Mouse (Mus musculus): ENCODE results near the gene Lsm8. TPM values are rescaled to one million over a fixed set of nuclear protein-coding genes. Genes with fewer than 3 reads are reported as not detected.
A peak's percentile ranks its signal among the peaks of the same experiment; 100 is the strongest.
"Not testable (repeated sequence)": the region's sequence is repeated elsewhere in the genome, so short reads cannot be mapped to it uniquely, and the experiment has no call there.

The Lsm8 gene
- polyA plus RNA-seq (2015; fragmentation: Nextera tagmentation; extraction: Ambion mirVana): 142 and 154 TPM in 2 replicates

DNA sequence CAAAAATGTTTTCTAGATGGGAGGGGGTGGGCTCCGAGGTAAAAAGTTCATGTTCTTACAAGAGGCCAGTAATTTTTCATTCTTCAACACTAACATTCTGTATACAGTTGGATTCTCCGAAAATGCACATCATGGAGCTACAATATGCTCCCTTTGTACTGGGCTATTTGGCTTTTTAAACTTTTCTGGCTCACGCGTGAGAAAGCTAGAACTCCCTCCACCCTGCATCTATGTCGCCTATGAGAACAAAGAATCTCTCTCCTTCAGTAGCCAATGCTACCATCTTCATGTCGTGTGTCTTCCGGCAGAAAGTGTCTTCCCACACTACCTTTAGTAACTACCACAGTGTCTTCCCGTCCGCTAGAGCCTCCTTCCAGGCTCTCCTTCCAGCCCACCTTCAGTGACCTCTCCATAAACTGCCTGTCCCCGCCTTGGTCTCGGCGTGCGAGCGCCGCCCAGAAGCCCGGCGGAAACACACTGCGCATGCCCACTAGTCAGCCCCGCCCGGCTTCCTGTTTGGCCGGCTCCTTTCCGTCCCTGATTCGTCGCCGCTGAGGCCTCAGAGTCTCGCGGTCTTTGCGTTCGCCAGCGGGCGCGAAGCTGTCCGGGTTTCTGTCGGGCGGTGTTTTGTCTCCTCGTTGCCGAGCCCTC is at the start of gene Lsm8:
TSS of gene Lsm8 (plus strand) at position 529 of the 651 bp plus-strand sequence.
- peak within 1 kb of the TSS; percentile 89 for H3K27ac ChIP-seq (replicated peaks)
- H3K36me3 ChIP-seq: peaks cover 16% of the 10 kb centered on the region
- H3K4me3 ChIP-seq (replicated peaks): peak within 1 kb of the TSS; percentile 86
- peak within 1 kb of the TSS; percentile 97 for H3K9ac ChIP-seq
- no peaks in the 10 kb centered on the region for H3K27me3 ChIP-seq
- no peaks in the 10 kb centered on the region for H3K9me3 ChIP-seq (replicated peaks)
- H3K4me1 ChIP-seq: peaks cover 10% of the 10 kb centered on the region
- H3K4me2 ChIP-seq (replicated peaks): peak within 1 kb of the TSS; percentile 47
- peak; percentile 100 for ATAC-seq (ENCODE audit: insufficient number of reproducible peaks, low FRiP score, low TSS enrichment, low read depth)
- under 1% methylated on average over 37 of the region's 37 CpGs for WGBS

DNA sequence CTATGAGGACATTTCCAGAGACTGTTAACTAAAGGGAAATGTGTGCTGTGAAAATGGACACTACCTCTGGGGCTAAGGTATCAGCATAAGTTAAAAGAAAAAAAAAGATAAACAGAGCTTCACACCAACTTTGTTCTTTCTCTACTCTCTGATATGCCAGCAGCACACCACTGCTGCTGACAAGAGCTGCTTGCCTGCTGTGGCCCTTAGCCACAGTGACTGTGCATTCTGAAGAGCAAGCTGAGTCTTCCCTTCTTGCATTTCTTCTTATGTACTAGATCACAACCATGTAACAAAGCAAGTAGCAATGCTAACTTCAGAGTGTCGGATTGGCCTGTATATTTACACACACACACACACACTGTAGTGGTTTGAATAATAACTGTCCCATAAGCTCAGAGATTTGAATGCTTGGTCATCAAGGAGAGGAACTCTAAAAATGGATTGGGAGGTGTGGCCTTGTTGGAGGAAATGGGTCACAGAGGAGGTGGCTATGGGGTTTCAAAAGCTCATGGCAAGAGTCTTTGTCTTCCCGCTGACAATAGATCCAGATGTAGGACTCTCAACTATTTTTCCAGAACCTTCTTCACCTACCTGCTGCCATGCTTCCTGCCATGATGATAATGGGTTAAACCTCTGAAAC is 47.4 kb upstream of the Lsm8 start:
- WGBS: 90% methylated on average over 2 of the region's 2 CpGs
- no peaks in the 10 kb centered on the region for H3K4me1 ChIP-seq
- H3K4me3 ChIP-seq (replicated peaks): no peak overlapping the region
- H3K27ac ChIP-seq (replicated peaks): no peak overlapping the region
- no peak overlapping the region for H3K4me2 ChIP-seq (replicated peaks)
- H3K9me3 ChIP-seq (replicated peaks): no peaks in the 10 kb centered on the region
- no peak overlapping the region for H3K9ac ChIP-seq
- H3K36me3 ChIP-seq: no peaks in the 10 kb centered on the region
- ATAC-seq (ENCODE audit: insufficient number of reproducible peaks, low FRiP score, low TSS enrichment, low read depth): no peak
- H3K27me3 ChIP-seq: no peaks in the 10 kb centered on the region

DNA sequence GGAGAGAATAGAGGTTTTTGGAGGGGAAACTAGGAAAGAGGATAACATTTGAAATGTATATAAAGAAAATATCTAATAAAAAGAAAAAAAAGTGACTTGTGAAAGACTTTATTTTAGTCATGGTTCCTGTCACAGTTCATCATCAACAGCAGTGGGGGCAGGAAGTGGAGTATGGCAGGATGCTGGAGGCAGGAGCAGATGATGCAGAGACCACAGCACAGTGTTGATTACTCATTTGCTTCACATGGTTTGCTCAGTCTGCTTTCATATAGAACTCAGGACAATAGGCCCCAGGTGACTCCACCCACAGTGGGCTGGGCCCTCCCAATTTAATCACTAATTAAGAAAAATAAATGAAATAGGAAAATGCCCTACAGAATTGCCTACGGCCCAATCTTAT is 35.8 kb upstream of the Lsm8 start:
- no peak overlapping the region for H3K4me2 ChIP-seq (replicated peaks)

DNA sequence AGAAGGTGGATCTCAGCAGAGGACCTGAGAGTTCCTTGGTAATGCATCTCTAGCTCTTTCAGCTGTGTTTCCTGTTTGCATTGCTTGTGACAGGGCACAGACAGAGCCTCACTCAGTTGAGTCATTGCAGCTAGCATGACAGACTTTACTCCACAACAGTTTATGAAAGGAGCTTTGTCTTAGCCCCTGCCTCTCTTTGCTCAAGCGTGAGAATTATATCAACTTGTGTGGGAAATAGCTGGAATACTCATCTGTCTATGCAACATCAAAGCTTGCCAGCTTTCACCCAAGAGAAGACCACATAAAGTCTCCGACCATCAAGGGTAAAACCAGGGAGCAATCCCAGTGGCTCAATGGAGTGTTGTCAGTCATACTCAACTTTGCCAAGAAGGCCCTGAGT is 32.8 kb upstream of the Lsm8 start:
- H3K4me3 ChIP-seq (replicated peaks): no peak overlapping the region
- H3K36me3 ChIP-seq: no peaks in the 10 kb centered on the region
- H3K4me2 ChIP-seq (replicated peaks): no peak overlapping the region
- ATAC-seq (ENCODE audit: insufficient number of reproducible peaks, low FRiP score, low TSS enrichment, low read depth): no peak
- no peak overlapping the region for H3K9ac ChIP-seq
- no peak overlapping the region for H3K27ac ChIP-seq (replicated peaks)
- H3K4me1 ChIP-seq: no peaks in the 10 kb centered on the region
- 74% methylated on average over 2 of the region's 2 CpGs for WGBS
- no peaks in the 10 kb centered on the region for H3K27me3 ChIP-seq
- H3K9me3 ChIP-seq (replicated peaks): no peaks in the 10 kb centered on the region

More for the DNA sequence above, 35.8 kb upstream of the Lsm8 start:
- Histone ChIP-seq H3K36me3 (no peaks in the 10 kb centered on the region), H3K9ac (no peak overlapping the region), H3K27ac (replicated peaks) (no peak overlapping the region), H3K4me1 (no peaks in the 10 kb centered on the region), H3K4me3 (replicated peaks) (no peak overlapping the region), H3K9me3 (replicated peaks) (no peaks in the 10 kb centered on the region), H3K27me3 (no peaks in the 10 kb centered on the region)
- 80% methylated on average over 1 of the region's 1 CpGs for WGBS
- ATAC-seq (ENCODE audit: insufficient number of reproducible peaks, low FRiP score, low TSS enrichment, low read depth): no peak

DNA sequence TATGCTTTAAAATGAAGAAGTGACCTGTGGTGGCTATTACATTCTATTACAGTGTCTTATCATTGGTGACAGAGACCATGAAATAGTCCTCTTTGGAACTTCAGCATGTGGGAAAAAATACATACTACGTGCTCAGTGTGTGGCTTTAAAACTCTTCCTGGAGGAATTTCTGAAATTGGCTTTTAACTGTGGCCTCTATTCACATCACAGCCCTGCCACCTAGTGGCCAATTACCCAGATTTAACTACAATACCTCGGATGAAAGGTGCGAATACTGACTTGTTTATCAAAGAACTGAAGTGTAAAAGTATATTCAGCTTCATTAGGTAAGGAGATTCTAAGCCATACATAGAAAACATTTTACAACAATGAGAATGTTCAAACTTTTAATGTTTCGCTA is 29.0 kb upstream of the Lsm8 start:
- ATAC-seq (ENCODE audit: insufficient number of reproducible peaks, low FRiP score, low TSS enrichment, low read depth): no peak
- H3K4me2 ChIP-seq (replicated peaks): no peak overlapping the region
- no peaks in the 10 kb centered on the region for H3K9me3 ChIP-seq (replicated peaks)
- no peak overlapping the region for H3K9ac ChIP-seq
- 12% methylated on average over 4 of the region's 4 CpGs for WGBS
- no peaks in the 10 kb centered on the region for H3K27me3 ChIP-seq
- H3K4me3 ChIP-seq (replicated peaks): no peak overlapping the region
- H3K36me3 ChIP-seq: no peaks in the 10 kb centered on the region
- H3K27ac ChIP-seq (replicated peaks): no peak overlapping the region
- no peaks in the 10 kb centered on the region for H3K4me1 ChIP-seq

DNA sequence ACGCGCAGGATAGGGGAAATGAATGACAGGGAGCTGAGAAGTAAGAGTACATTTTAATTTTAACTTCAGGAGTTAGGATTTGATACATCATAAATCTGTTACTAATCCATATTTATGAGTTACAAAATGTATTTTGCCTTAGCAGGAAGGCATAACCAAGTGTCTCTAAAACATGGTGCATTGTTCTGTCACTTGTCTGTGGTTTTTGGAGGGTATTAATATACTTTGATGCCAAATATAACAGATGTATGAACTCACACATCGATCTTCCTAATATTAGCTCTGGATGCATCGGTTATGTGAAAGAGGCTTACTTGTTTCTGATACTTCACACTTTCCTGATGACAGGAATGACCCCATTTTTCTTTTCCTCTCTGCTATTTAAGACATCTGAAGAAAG is 28.1 kb upstream of the Lsm8 start:
- Histone ChIP-seq H3K4me2 (replicated peaks) (no peak overlapping the region), H3K4me1 (no peaks in the 10 kb centered on the region), H3K27ac (replicated peaks) (no peak overlapping the region), H3K36me3 (no peaks in the 10 kb centered on the region), H3K9me3 (replicated peaks) (no peaks in the 10 kb centered on the region), H3K27me3 (no peaks in the 10 kb centered on the region), H3K4me3 (replicated peaks) (no peak overlapping the region), H3K9ac (no peak overlapping the region)
- 69% methylated on average over 4 of the region's 4 CpGs for WGBS
- no peak for ATAC-seq (ENCODE audit: insufficient number of reproducible peaks, low FRiP score, low TSS enrichment, low read depth)

DNA sequence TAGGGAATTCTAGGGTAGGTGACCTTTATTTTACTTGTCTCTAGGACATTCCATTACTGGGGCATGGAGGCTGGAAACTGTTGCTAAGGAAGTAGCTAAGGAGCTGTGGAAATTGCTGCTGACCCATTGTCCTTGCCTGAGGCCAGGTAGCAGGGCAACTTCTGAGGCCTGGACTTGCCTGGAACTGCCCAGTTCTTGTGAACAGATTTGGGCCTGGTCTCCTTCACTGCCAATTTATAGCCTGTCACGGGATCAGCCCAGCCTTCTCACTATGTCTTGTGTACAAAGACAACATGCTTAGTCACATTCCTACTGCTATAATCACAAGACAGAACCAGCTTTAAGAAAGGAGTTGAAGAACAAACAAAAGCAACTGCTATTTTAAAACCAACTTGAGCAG is 25.6 kb upstream of the Lsm8 start:
- Histone ChIP-seq H3K27me3 (no peaks in the 10 kb centered on the region), H3K9me3 (replicated peaks) (no peaks in the 10 kb centered on the region), H3K9ac (no peak overlapping the region), H3K4me2 (replicated peaks) (no peak overlapping the region), H3K36me3 (no peaks in the 10 kb centered on the region), H3K4me1 (no peaks in the 10 kb centered on the region), H3K27ac (replicated peaks) (no peak overlapping the region), H3K4me3 (replicated peaks) (no peak overlapping the region)
- no peak for ATAC-seq (ENCODE audit: insufficient number of reproducible peaks, low FRiP score, low TSS enrichment, low read depth)
- WGBS: 36% methylated on average over 1 of the region's 1 CpGs

DNA sequence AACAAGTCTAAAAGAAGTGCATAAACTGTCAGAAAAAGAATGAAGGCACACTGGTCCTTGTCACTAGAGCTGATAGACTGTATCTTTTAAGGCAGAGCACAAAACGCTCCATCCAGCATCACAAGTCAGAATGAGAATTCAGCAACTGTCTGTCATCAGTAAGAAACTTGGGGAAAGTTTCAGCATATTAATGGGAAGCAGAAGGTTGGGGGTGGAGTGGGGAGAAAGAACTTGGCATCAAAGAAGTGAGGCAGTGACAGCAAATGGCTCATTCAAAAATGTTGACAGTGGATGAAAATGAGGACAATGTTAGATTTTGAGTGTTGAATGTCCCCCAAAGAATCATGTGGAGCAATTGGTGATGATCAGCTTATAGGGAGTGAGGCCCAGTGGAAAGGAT is 15.4 kb upstream of the Lsm8 start:
- no peak overlapping the region for H3K4me3 ChIP-seq (replicated peaks)
- 50% methylated on average over 1 of the region's 1 CpGs for WGBS
- no peaks in the 10 kb centered on the region for H3K36me3 ChIP-seq
- no peaks in the 10 kb centered on the region for H3K4me1 ChIP-seq
- H3K27ac ChIP-seq (replicated peaks): no peak overlapping the region
- no peak overlapping the region for H3K9ac ChIP-seq
- H3K4me2 ChIP-seq (replicated peaks): no peak overlapping the region
- ATAC-seq (ENCODE audit: insufficient number of reproducible peaks, low FRiP score, low TSS enrichment, low read depth): no peak
- H3K9me3 ChIP-seq (replicated peaks): no peaks in the 10 kb centered on the region
- H3K27me3 ChIP-seq: no peaks in the 10 kb centered on the region

DNA sequence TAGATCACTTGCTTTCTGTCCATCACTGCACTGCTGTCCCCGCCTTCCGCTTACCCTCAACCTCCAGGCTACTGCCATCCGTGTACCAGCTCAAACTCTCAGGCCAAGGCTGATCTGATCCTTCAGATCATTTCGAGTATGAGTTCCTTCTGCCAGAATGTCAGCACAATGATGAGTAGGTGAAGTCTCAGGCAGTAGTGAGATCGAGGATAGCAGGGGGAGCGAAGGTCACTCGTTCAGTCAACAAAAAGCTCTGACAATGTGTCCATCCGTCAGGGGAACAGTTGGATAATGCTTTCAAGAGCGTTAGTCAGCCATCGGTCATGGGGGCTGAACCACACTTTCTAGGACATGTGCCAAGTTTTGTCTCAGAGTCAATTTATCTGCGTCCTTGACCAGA is 3.9 kb upstream of the Lsm8 start:
- not testable (repeated sequence) for H3K4me1 ChIP-seq; H3K27me3 ChIP-seq; H3K4me2 ChIP-seq (replicated peaks); H3K4me3 ChIP-seq (replicated peaks); H3K9me3 ChIP-seq (replicated peaks); ATAC-seq (ENCODE audit: insufficient number of reproducible peaks, low FRiP score, low TSS enrichment, low read depth); H3K27ac ChIP-seq (replicated peaks); H3K36me3 ChIP-seq; H3K9ac ChIP-seq
- WGBS: 75% methylated on average over 4 of the region's 11 CpGs

DNA sequence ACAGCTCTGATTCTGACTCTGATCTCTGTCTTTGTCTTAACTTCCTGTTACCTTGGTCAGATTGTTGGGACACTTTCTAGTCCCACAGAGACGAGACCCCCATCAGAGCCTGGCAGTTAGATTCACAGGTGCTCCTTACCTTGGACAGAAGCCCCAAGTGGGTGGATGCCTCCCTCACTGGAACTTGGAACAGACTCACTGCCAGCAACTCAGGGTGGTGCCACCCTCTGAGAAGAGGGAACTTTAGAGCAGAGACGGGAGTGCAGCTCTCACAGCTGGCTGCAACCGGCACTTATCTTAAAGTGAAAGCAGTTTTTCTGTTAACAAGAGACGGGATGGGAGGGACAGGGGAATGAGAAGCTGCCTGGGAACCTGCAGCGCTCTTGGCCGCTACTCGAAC is 2.8 kb upstream of the Lsm8 start:
- H3K9me3 ChIP-seq (replicated peaks); H3K27me3 ChIP-seq; H3K4me1 ChIP-seq; H3K27ac ChIP-seq (replicated peaks); H3K9ac ChIP-seq; H3K4me2 ChIP-seq (replicated peaks); H3K4me3 ChIP-seq (replicated peaks); ATAC-seq (ENCODE audit: insufficient number of reproducible peaks, low FRiP score, low TSS enrichment, low read depth); H3K36me3 ChIP-seq: not testable (repeated sequence)
- WGBS: 44% methylated on average over 5 of the region's 7 CpGs

DNA sequence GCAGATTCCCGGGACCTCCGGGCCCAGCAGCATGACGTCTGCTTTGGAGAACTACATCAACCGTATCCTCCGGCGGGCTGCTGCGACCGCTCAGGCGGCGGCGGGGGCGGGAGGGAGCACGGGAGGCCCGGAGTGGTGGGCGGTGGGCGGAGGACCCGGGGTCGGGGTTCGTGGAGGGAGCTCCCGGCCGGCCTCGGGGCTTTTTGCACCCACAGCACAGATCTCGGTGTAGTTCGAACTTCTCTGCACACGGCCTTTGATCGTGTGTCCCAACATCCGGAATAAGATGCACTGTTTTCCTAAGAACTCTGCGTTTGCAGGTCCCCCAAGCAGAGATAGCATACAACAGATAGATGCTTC is 303 bp downstream of the Lsm8 start:
- Histone ChIP-seq H3K27ac (replicated peaks) (peak overlapping the region; percentile 89), H3K36me3 (peaks cover 19% of the 10 kb centered on the region), H3K9me3 (replicated peaks) (no peaks in the 10 kb centered on the region), H3K27me3 (no peaks in the 10 kb centered on the region), H3K4me2 (replicated peaks) (peak overlapping the region; percentile 47), H3K4me1 (peaks cover 10% of the 10 kb centered on the region), H3K9ac (peak overlapping the region; percentile 97), H3K4me3 (replicated peaks) (peak overlapping the region; percentile 86)
- ATAC-seq (ENCODE audit: insufficient number of reproducible peaks, low FRiP score, low TSS enrichment, low read depth): peak; percentile 76; the same call in 1 of the 2 replicates
- 2% methylated on average over 27 of the region's 28 CpGs for WGBS

DNA sequence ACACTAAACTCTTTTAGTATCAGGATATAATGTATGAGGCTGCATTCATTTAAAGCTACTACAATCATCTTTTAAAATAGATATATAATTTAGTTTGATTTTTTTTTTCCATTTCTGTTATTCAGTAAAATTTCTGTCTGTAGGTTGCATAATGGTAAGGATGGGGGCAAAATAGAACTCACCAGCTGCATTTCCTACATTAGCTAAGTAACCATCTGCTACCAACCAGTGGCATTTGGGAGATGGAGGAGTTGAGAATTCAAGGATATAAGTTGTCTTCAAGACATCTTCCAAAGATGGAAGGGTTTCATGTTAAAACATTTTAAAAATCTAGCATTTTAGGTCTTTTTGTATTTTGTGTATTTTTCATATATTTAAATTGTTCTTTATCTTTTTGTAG is 6.9 kb downstream of the Lsm8 start:
- Histone ChIP-seq H3K4me3 (replicated peaks) (no peak overlapping the region), H3K9me3 (replicated peaks) (no peaks in the 10 kb centered on the region), H3K4me1 (no peaks in the 10 kb centered on the region), H3K4me2 (replicated peaks) (no peak overlapping the region), H3K27me3 (no peaks in the 10 kb centered on the region), H3K36me3 (peaks cover 42% of the 10 kb centered on the region), H3K9ac (no peak overlapping the region), H3K27ac (replicated peaks) (no peak overlapping the region)
- no peak for ATAC-seq (ENCODE audit: insufficient number of reproducible peaks, low FRiP score, low TSS enrichment, low read depth)
